Mouse (Mus musculus): ENCODE results near the gene Tbc1d8. TPM values are rescaled to one million over a fixed set of nuclear protein-coding genes. Genes with fewer than 3 reads are reported as not detected.

The Tbc1d8 gene
- total and polyA plus RNA-seq, 3 experiments: 1.5 to 2.4 TPM; not detected in 1

GRCm38 (mm10) chr1:39478057-39478895, at the start of gene Tbc1d8 (continued):
- TF ChIP-seq SMC3 (IDR thresholded peaks at IDR 0.05; ENCODE audit: low read depth, low read length) (no peak), MEF2A (IDR thresholded peaks at IDR 0.05; ENCODE audit: extremely low read depth, insufficient replicate concordance, low read depth, low read length, poor library complexity, severe bottlenecking) (no peak), NRF1 (IDR thresholded peaks at IDR 0.05; ENCODE audit: insufficient read depth, low read depth, low read length, poor library complexity, severe bottlenecking) (0 out of 2 replicates have a peak, but pooled peaks have one; percentile 8)

GRCm38 (mm10) chr1:39528319-39528718, 49.8 kb upstream of the Tbc1d8 start:
- Histone ChIP-seq H3K27me3 (ENCODE audit: control insufficient read depth in 1 of 2, insufficient read depth in 2 of 2, low read length in 2 of 2) (no peaks in the 10 kb centered on the region; a peak in 1 of 4 replicates), H3K27ac (ENCODE audit: control insufficient read depth, low read depth, low read length) (no peak overlapping the region), H3K79me2 (ENCODE audit: control insufficient read depth, insufficient read depth, low read length, poor library complexity) (no peaks in the 10 kb centered on the region), H3K36me3 (ENCODE audit: control insufficient read depth in 1 of 2, insufficient read depth in 2 of 2, low read length in 2 of 2) (0 out of 4 replicates have a peak, but pooled peaks cover 0 to 2% of the 10 kb centered on the region in 2 experiments), H3K4me3 (ENCODE audit: control insufficient read depth in 1 of 2, insufficient read depth in 1 of 2, low read depth in 2 of 2, low read length in 2 of 2) (no peak overlapping the region), H3K4me1 (ENCODE audit: control insufficient read depth in 1 of 2, insufficient read depth in 2 of 2, low read length in 2 of 2) (no peaks in the 10 kb centered on the region), H3K9ac (ENCODE audit: control insufficient read depth, low read depth, low read length, poor library complexity, severe bottlenecking) (no peak overlapping the region), H3K9me3 (replicated peaks; ENCODE audit: insufficient read depth, low read length) (no peaks in the 10 kb centered on the region)
- TF ChIP-seq GATA1 (IDR thresholded peaks at IDR 0.05; ENCODE audit: low read depth, low read length) (no peak), TCF12 (IDR thresholded peaks at IDR 0.05; ENCODE audit: low read depth, low read length) (no peak), NRF1 (IDR thresholded peaks at IDR 0.05; ENCODE audit: insufficient read depth, low read depth, low read length, poor library complexity, severe bottlenecking) (no peak), USF2 (IDR thresholded peaks at IDR 0.05; ENCODE audit: borderline replicate concordance in 1 of 2, insufficient read depth in 1 of 2, low read depth in 1 of 2, low read length in 2 of 2) (no peak), ZNF384 (IDR thresholded peaks at IDR 0.05; ENCODE audit: low read depth, low read length) (no peak), POLR2AphosphoS2 (IDR thresholded peaks at IDR 0.05; ENCODE audit: low read length) (no peak), MYB (IDR thresholded peaks at IDR 0.05; ENCODE audit: low read depth, low read length) (no peak), SMC3 (IDR thresholded peaks at IDR 0.05; ENCODE audit: low read depth, low read length) (no peak), UBTF (IDR thresholded peaks at IDR 0.05; ENCODE audit: borderline replicate concordance, insufficient read depth, low read depth, low read length) (no peak), MYC (IDR thresholded peaks at IDR 0.05; ENCODE audit: low read depth, low read length) (no peak), CHD1 (IDR thresholded peaks at IDR 0.05; ENCODE audit: low read depth, low read length) (no peak)
- no peak for DNase-seq (ENCODE audit: low read depth, low spot score)

GRCm38 (mm10) chr1:39527432-39527831, 48.9 kb upstream of the Tbc1d8 start:
- Histone ChIP-seq H3K36me3 (ENCODE audit: control insufficient read depth in 1 of 2, insufficient read depth in 2 of 2, low read length in 2 of 2) (0 out of 4 replicates have a peak, but pooled peaks cover 0 to 2% of the 10 kb centered on the region in 2 experiments), H3K27me3 (ENCODE audit: control insufficient read depth in 1 of 2, insufficient read depth in 2 of 2, low read length in 2 of 2) (no peaks in the 10 kb centered on the region; a peak in 1 of 4 replicates), H3K9ac (ENCODE audit: control insufficient read depth, low read depth, low read length, poor library complexity, severe bottlenecking) (peak overlapping the region; percentile 34; the same call in 1 of the 2 replicates), H3K9me3 (replicated peaks; ENCODE audit: insufficient read depth, low read length) (no peaks in the 10 kb centered on the region), H3K27ac (ENCODE audit: control insufficient read depth, low read depth, low read length) (no peak overlapping the region), H3K4me1 (ENCODE audit: control insufficient read depth in 1 of 2, insufficient read depth in 2 of 2, low read length in 2 of 2) (no peaks in the 10 kb centered on the region), H3K79me2 (ENCODE audit: control insufficient read depth, insufficient read depth, low read length, poor library complexity) (no peaks in the 10 kb centered on the region), H3K4me3 (ENCODE audit: control insufficient read depth in 1 of 2, insufficient read depth in 1 of 2, low read depth in 2 of 2, low read length in 2 of 2) (no peak overlapping the region)
- peak; percentile 90 for DNase-seq (ENCODE audit: low read depth, low spot score)
- no peak for TF ChIP-seq GABPA (IDR thresholded peaks at IDR 0.05; ENCODE audit: low read depth, low read length)
- peak; percentile 80 for TF ChIP-seq RAD21 (IDR thresholded peaks at IDR 0.05; ENCODE audit: low read depth, low read length)
- no peak for TF ChIP-seq BHLHE40 (IDR thresholded peaks at IDR 0.05; ENCODE audit: borderline replicate concordance, low read depth, low read length)
- no peak for TF ChIP-seq ELF1 (IDR thresholded peaks at IDR 0.05; ENCODE audit: low read depth, low read length)
- TF ChIP-seq ZNF384 (IDR thresholded peaks at IDR 0.05; ENCODE audit: low read depth, low read length): no peak
- TF ChIP-seq MYC (IDR thresholded peaks at IDR 0.05; ENCODE audit: low read depth, low read length): peak; percentile 46; the same call in 1 of the 2 replicates
- no peak for TF ChIP-seq NRF1 (IDR thresholded peaks at IDR 0.05; ENCODE audit: insufficient read depth, low read depth, low read length, poor library complexity, severe bottlenecking)
- TF ChIP-seq MAZ (IDR thresholded peaks at IDR 0.05; ENCODE audit: low read depth, low read length): no peak
- TF ChIP-seq GATA1 (IDR thresholded peaks at IDR 0.05; ENCODE audit: low read depth, low read length): no peak
- TF ChIP-seq MEF2A (IDR thresholded peaks at IDR 0.05; ENCODE audit: extremely low read depth, insufficient replicate concordance, low read depth, low read length, poor library complexity, severe bottlenecking): no peak
- no peak for TF ChIP-seq MYB (IDR thresholded peaks at IDR 0.05; ENCODE audit: low read depth, low read length)
- TF ChIP-seq EP300 (IDR thresholded peaks at IDR 0.05; ENCODE audit: low read depth in 1 of 2, low read length in 2 of 2): no peak
- TF ChIP-seq JUND (IDR thresholded peaks at IDR 0.05; ENCODE audit: low read depth, low read length): no peak
- no peak for TF ChIP-seq POLR2AphosphoS2 (IDR thresholded peaks at IDR 0.05; ENCODE audit: low read length)
- no peak for TF ChIP-seq ZMIZ1 (IDR thresholded peaks at IDR 0.05; ENCODE audit: low read depth, low read length)
- TF ChIP-seq UBTF (IDR thresholded peaks at IDR 0.05; ENCODE audit: borderline replicate concordance, insufficient read depth, low read depth, low read length): no peak
- TF ChIP-seq CTCF (IDR thresholded peaks at IDR 0.05 in 2 of 3, conservative IDR thresholded peaks at IDR 0.05 in 1 of 3; ENCODE audit: control insufficient read depth in 1 of 3, insufficient read depth in 1 of 3, low read depth in 2 of 3, low read length in 3 of 3, poor library complexity in 1 of 3, severe bottlenecking in 1 of 3): peak; percentile 93 to 95 (median 94)
- TF ChIP-seq POLR2A (IDR thresholded peaks at IDR 0.05; ENCODE audit: control insufficient read depth in 1 of 2, insufficient read depth in 1 of 2, low read depth in 1 of 2, low read length in 2 of 2, poor library complexity in 1 of 2): no peak
- no peak for TF ChIP-seq MAX (IDR thresholded peaks at IDR 0.05; ENCODE audit: low read length)
- no peak for TF ChIP-seq TAL1 (IDR thresholded peaks at IDR 0.05; ENCODE audit: low read length)
- TF ChIP-seq SMC3 (IDR thresholded peaks at IDR 0.05; ENCODE audit: low read depth, low read length): peak; percentile 83
